Mouse (Mus musculus): ENCODE results near the gene Zdhhc6. TPM values are rescaled to one million over a fixed set of nuclear protein-coding genes. Genes with fewer than 3 reads are reported as not detected.

Gene Zdhhc6
- polyA plus RNA-seq, 1 experiment from 2014 or later: 106 TPM

DNA sequence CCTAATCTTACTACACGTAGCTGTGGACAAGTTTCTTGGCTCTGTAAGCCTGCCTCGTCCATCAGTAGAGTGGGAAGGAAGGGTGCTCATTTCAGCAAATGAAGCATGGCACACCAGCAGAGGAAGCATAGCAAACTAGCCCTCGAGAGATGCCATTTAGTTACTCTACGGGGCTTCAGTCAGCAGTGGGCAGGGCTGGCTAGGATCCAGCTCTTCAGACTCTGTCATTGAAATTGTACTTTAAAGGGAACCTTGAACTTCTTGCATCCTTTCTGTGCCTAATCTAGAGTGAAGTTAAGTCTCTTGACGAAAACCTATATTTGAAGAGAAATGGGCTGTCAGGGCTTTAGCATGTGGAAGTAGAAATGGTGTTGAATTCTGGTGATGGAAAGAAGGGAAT lies 3.7 kb upstream of the Zdhhc6 start:
- Histone ChIP-seq H3K27ac (replicated peaks; ENCODE audit: low read depth, low read length) (no peak overlapping the region), H3K27me3 (ENCODE audit: control insufficient read depth, insufficient read depth, low read length) (no peaks in the 10 kb centered on the region), H3K9me3 (replicated peaks; ENCODE audit: control insufficient read depth, low read length) (no peaks in the 10 kb centered on the region), H3K4me2 (ENCODE audit: low read depth, low read length) (no peak overlapping the region), H3K9ac (replicated peaks; ENCODE audit: low read length) (no peak overlapping the region), H3K4me3 (ENCODE audit: low read depth, low read length) (no peak overlapping the region), H3K4me1 (ENCODE audit: control insufficient read depth, insufficient read depth, low read length) (no peaks in the 10 kb centered on the region; the same call in 1 of the 2 replicates), H3K36me3 (replicated peaks; ENCODE audit: control insufficient read depth, insufficient read depth, low read depth, low read length) (no peaks in the 10 kb centered on the region)
- DNase-seq (ENCODE audit: low spot score) (no peak), ATAC-seq (replicated peaks; ENCODE audit: insufficient number of reproducible peaks, low FRiP score, low TSS enrichment, low read depth) (no peak)
- WGBS: 82% methylated on average over 5 of the region's 5 CpGs

- Histone ChIP-seq H3K4me2 (ENCODE audit: low read depth, low read length) (no peak overlapping the region), H3K9me3 (replicated peaks; ENCODE audit: control insufficient read depth, low read length) (no peaks in the 10 kb centered on the region), H3K36me3 (replicated peaks; ENCODE audit: control insufficient read depth, insufficient read depth, low read depth, low read length) (no peaks in the 10 kb centered on the region), H3K9ac (replicated peaks; ENCODE audit: low read length) (no peak overlapping the region), H3K27me3 (ENCODE audit: control insufficient read depth, insufficient read depth, low read length) (no peaks in the 10 kb centered on the region), H3K27ac (replicated peaks; ENCODE audit: low read depth, low read length) (no peak overlapping the region), H3K4me1 (ENCODE audit: control insufficient read depth, insufficient read depth, low read length) (no peaks in the 10 kb centered on the region; the same call in 1 of the 2 replicates), H3K4me3 (ENCODE audit: low read depth, low read length) (no peak overlapping the region)
- DNase-seq (ENCODE audit: low spot score) (no peak), ATAC-seq (replicated peaks; ENCODE audit: insufficient number of reproducible peaks, low FRiP score, low TSS enrichment, low read depth) (no peak)
- WGBS: 74% methylated on average over 3 of the region's 3 CpGs
Measured at GRCm38 (mm10) chr19:55319036-55319435, 3.2 kb upstream of the Zdhhc6 start.

- H3K9ac ChIP-seq (replicated peaks; ENCODE audit: low read length): no peak overlapping the region
- no peak overlapping the region for H3K27ac ChIP-seq (replicated peaks; ENCODE audit: low read depth, low read length)
Measured at GRCm38 (mm10) chr19:55316901-55317300, 1.1 kb upstream of the Zdhhc6 start.

GRCm38 (mm10) chr19:55316109-55316714 lies 380 bp upstream of the Zdhhc6 start, which contains the start of gene Vti1a:
TSS of gene Vti1a (plus strand) at chr19:55316295.
- 0% methylated on average over 48 of the region's 48 CpGs for WGBS
- Histone ChIP-seq H3K9ac (replicated peaks; ENCODE audit: low read length) (peak within 1 kb of the TSS; percentile 90), H3K9me3 (replicated peaks; ENCODE audit: control insufficient read depth, low read length) (no peaks in the 10 kb centered on the region), H3K27me3 (ENCODE audit: control insufficient read depth, insufficient read depth, low read length) (no peaks in the 10 kb centered on the region), H3K4me2 (ENCODE audit: low read depth, low read length) (peak within 1 kb of the TSS; percentile 84), H3K36me3 (replicated peaks; ENCODE audit: control insufficient read depth, insufficient read depth, low read depth, low read length) (no peaks in the 10 kb centered on the region; the same call in 1 of the 2 replicates), H3K27ac (replicated peaks; ENCODE audit: low read depth, low read length) (peak within 1 kb of the TSS; percentile 71), H3K4me3 (ENCODE audit: low read depth, low read length) (peak within 1 kb of the TSS; percentile 86), H3K4me1 (ENCODE audit: control insufficient read depth, insufficient read depth, low read length) (no peaks in the 10 kb centered on the region; the same call in 1 of the 2 replicates)
- ATAC-seq (replicated peaks; ENCODE audit: insufficient number of reproducible peaks, low FRiP score, low TSS enrichment, low read depth) (peak; percentile 93), DNase-seq (ENCODE audit: low spot score) (peak; percentile 91)

More at GRCm38 (mm10) chr19:55316901-55317300, 1.1 kb upstream of the Zdhhc6 start:
- DNase-seq (ENCODE audit: low spot score) (no peak), ATAC-seq (replicated peaks; ENCODE audit: insufficient number of reproducible peaks, low FRiP score, low TSS enrichment, low read depth) (no peak)
- 61% methylated on average over 10 of the region's 10 CpGs for WGBS
- Histone ChIP-seq H3K36me3 (replicated peaks; ENCODE audit: control insufficient read depth, insufficient read depth, low read depth, low read length) (no peaks in the 10 kb centered on the region), H3K4me1 (ENCODE audit: control insufficient read depth, insufficient read depth, low read length) (no peaks in the 10 kb centered on the region; the same call in 1 of the 2 replicates), H3K27me3 (ENCODE audit: control insufficient read depth, insufficient read depth, low read length) (no peaks in the 10 kb centered on the region), H3K4me3 (ENCODE audit: low read depth, low read length) (peak overlapping the region; percentile 86), H3K4me2 (ENCODE audit: low read depth, low read length) (0 out of 2 replicates have a peak overlapping the region, but pooled peaks have one; percentile 0), H3K9me3 (replicated peaks; ENCODE audit: control insufficient read depth, low read length) (no peaks in the 10 kb centered on the region)

DNA sequence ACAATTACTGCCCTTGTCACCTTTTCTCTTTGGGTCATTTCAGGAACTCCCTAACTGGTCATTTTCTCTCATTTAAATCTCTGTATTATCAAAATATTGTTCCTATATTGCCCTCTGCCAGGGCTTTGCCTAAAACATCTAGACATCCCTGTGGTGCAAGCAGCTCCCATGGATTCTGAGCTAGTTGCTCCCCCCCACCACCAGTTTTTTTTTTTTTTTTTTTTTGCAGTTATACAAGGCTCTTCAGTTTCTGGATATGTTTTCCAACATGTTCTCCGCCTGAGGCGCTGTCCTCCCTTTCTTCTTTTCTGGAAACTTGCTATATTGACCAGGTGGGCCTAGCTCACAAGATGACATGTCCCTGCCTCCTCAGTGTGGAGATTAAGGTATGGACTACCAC lies 2.2 kb downstream of the Zdhhc6 start:
- Histone ChIP-seq H3K9ac (replicated peaks; ENCODE audit: low read length) (no peak overlapping the region), H3K36me3 (replicated peaks; ENCODE audit: control insufficient read depth, insufficient read depth, low read depth, low read length) (no peaks in the 10 kb centered on the region; the same call in 1 of the 2 replicates), H3K27ac (replicated peaks; ENCODE audit: low read depth, low read length) (no peak overlapping the region), H3K27me3 (ENCODE audit: control insufficient read depth, insufficient read depth, low read length) (no peaks in the 10 kb centered on the region), H3K9me3 (replicated peaks; ENCODE audit: control insufficient read depth, low read length) (no peaks in the 10 kb centered on the region), H3K4me2 (ENCODE audit: low read depth, low read length) (no peak overlapping the region), H3K4me3 (ENCODE audit: low read depth, low read length) (no peak overlapping the region), H3K4me1 (ENCODE audit: control insufficient read depth, insufficient read depth, low read length) (no peaks in the 10 kb centered on the region; the same call in 1 of the 2 replicates)
- 93% methylated on average over 2 of the region's 2 CpGs for WGBS
- no peak for DNase-seq (ENCODE audit: low spot score)
- no peak for ATAC-seq (replicated peaks; ENCODE audit: insufficient number of reproducible peaks, low FRiP score, low TSS enrichment, low read depth)

DNA sequence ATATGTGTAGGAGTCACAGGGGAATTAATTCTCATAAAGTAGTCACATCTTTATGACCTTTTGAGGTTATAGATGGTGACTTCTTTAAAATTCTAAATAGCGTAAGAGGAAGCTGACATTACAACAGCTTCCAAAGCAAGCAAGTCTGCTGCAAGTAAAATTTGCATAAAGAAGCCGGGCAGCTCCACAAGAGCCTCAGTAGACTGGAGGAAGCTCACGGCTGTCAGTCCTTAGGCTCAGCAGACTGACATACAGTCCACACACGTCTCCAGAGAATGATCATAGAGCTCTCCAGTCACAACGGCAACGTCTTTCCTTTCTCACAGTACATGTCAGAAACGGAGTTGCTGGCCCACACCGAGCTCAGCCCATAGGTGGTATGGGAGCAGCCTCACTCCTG lies 4.0 kb downstream of the Zdhhc6 start:
- H3K4me1 ChIP-seq (ENCODE audit: control insufficient read depth, insufficient read depth, low read length): no peaks in the 10 kb centered on the region; the same call in 1 of the 2 replicates
- H3K27me3 ChIP-seq (ENCODE audit: control insufficient read depth, insufficient read depth, low read length): no peaks in the 10 kb centered on the region
- no peaks in the 10 kb centered on the region; the same call in 1 of the 2 replicates for H3K36me3 ChIP-seq (replicated peaks; ENCODE audit: control insufficient read depth, insufficient read depth, low read depth, low read length)
- no peaks in the 10 kb centered on the region for H3K9me3 ChIP-seq (replicated peaks; ENCODE audit: control insufficient read depth, low read length)
- 92% methylated on average over 8 of the region's 8 CpGs for WGBS
- no peak overlapping the region for H3K27ac ChIP-seq (replicated peaks; ENCODE audit: low read depth, low read length)
- no peak overlapping the region for H3K9ac ChIP-seq (replicated peaks; ENCODE audit: low read length)
- no peak overlapping the region for H3K4me3 ChIP-seq (ENCODE audit: low read depth, low read length)
- no peak overlapping the region for H3K4me2 ChIP-seq (ENCODE audit: low read depth, low read length)
- ATAC-seq (replicated peaks; ENCODE audit: insufficient number of reproducible peaks, low FRiP score, low TSS enrichment, low read depth) (no peak), DNase-seq (ENCODE audit: low spot score) (no peak)

GRCm38 (mm10) chr19:55305024-55305423 lies 10.8 kb downstream of the Zdhhc6 start:
- ATAC-seq (replicated peaks; ENCODE audit: insufficient number of reproducible peaks, low FRiP score, low TSS enrichment, low read depth): no peak
- no peaks in the 10 kb centered on the region for H3K27me3 ChIP-seq (ENCODE audit: control insufficient read depth, insufficient read depth, low read length)
- H3K4me2 ChIP-seq (ENCODE audit: low read depth, low read length): no peak overlapping the region
- no peaks in the 10 kb centered on the region for H3K9me3 ChIP-seq (replicated peaks; ENCODE audit: control insufficient read depth, low read length)
- peak; percentile 60 for DNase-seq (ENCODE audit: low spot score)
- no peaks in the 10 kb centered on the region for H3K4me1 ChIP-seq (ENCODE audit: control insufficient read depth, insufficient read depth, low read length)
- no peak overlapping the region for H3K4me3 ChIP-seq (ENCODE audit: low read depth, low read length)
- H3K9ac ChIP-seq (replicated peaks; ENCODE audit: low read length): no peak overlapping the region
- no peak overlapping the region for H3K27ac ChIP-seq (replicated peaks; ENCODE audit: low read depth, low read length)
- H3K36me3 ChIP-seq (replicated peaks; ENCODE audit: control insufficient read depth, insufficient read depth, low read depth, low read length): peaks cover 5% of the 10 kb centered on the region

- Histone ChIP-seq H3K27ac (replicated peaks; ENCODE audit: low read depth, low read length) (no peak overlapping the region), H3K27me3 (ENCODE audit: control insufficient read depth, insufficient read depth, low read length) (no peaks in the 10 kb centered on the region), H3K36me3 (replicated peaks; ENCODE audit: control insufficient read depth, insufficient read depth, low read depth, low read length) (peaks cover 10% of the 10 kb centered on the region), H3K4me3 (ENCODE audit: low read depth, low read length) (no peak overlapping the region), H3K4me2 (ENCODE audit: low read depth, low read length) (no peak overlapping the region), H3K9me3 (replicated peaks; ENCODE audit: control insufficient read depth, low read length) (no peaks in the 10 kb centered on the region), H3K4me1 (ENCODE audit: control insufficient read depth, insufficient read depth, low read length) (no peaks in the 10 kb centered on the region), H3K9ac (replicated peaks; ENCODE audit: low read length) (no peak overlapping the region)
- WGBS: 91% methylated on average over 3 of the region's 3 CpGs
- DNase-seq (ENCODE audit: low spot score): no peak
- ATAC-seq (replicated peaks; ENCODE audit: insufficient number of reproducible peaks, low FRiP score, low TSS enrichment, low read depth): no peak
Measured at GRCm38 (mm10) chr19:55300525-55300924, 15.3 kb downstream of the Zdhhc6 start.
